Mouse (Mus musculus): ENCODE measurements around the gene Insl3. TPM values are rescaled to one million over a fixed set of nuclear protein-coding genes. Genes with fewer than 3 reads are reported as not detected.
A peak's percentile ranks its signal among the peaks of the same experiment; 100 is the strongest.

Insl3 gene
- polyA plus RNA-seq, 1 experiment = 14.5 TPM

- 72% methylated on average over 4 of the region's 4 CpGs for WGBS
- TF ChIP-seq POLR2A (IDR thresholded peaks at IDR 0.05; ENCODE audit: low read depth, low read length) (no peak), CTCF (conservative IDR thresholded peaks at IDR 0.05; ENCODE audit: insufficient read depth, insufficient read length, low read depth, low read length) (no peak)
- no peaks in the 10 kb centered on the region for H3K36me3 ChIP-seq (ENCODE audit: control insufficient read depth, insufficient read depth, low read length)
- no peak for DNase-seq
- H3K27ac ChIP-seq (ENCODE audit: insufficient read depth, low read depth, low read length) = no peak overlapping the region
- H3K27me3 ChIP-seq (replicated peaks; ENCODE audit: control insufficient read depth, insufficient read depth, low read length) = no peaks in the 10 kb centered on the region
- H3K4me3 ChIP-seq (ENCODE audit: insufficient read depth, low read depth, low read length) = no peak overlapping the region
- H3K4me1 ChIP-seq (ENCODE audit: control insufficient read depth, insufficient read depth, low read length) = no peaks in the 10 kb centered on the region
Measured at GRCm38 (mm10) chr8:71719218-71719617, 30.2 kb downstream of the Insl3 start.

GRCm38 (mm10) chr8:71719928-71720457, 31.0 kb downstream of the Insl3 start:
- 46% methylated on average over 7 of the region's 7 CpGs for WGBS
- TF ChIP-seq POLR2A (IDR thresholded peaks at IDR 0.05; ENCODE audit: low read depth, low read length) = no peak
- TF ChIP-seq CTCF (conservative IDR thresholded peaks at IDR 0.05; ENCODE audit: insufficient read depth, insufficient read length, low read depth, low read length) = no peak
- Histone ChIP-seq H3K4me1 (ENCODE audit: control insufficient read depth, insufficient read depth, low read length) (no peaks in the 10 kb centered on the region), H3K36me3 (ENCODE audit: control insufficient read depth, insufficient read depth, low read length) (no peaks in the 10 kb centered on the region), H3K27ac (ENCODE audit: insufficient read depth, low read depth, low read length) (no peak overlapping the region), H3K27me3 (replicated peaks; ENCODE audit: control insufficient read depth, insufficient read depth, low read length) (no peaks in the 10 kb centered on the region), H3K4me3 (ENCODE audit: insufficient read depth, low read depth, low read length) (no peak overlapping the region)
- no peak for DNase-seq

GRCm38 (mm10) chr8:71723047-71723551, 34.1 kb downstream of the Insl3 start:
- Histone ChIP-seq H3K4me3 (ENCODE audit: insufficient read depth, low read depth, low read length) (no peak overlapping the region), H3K4me1 (ENCODE audit: control insufficient read depth, insufficient read depth, low read length) (no peaks in the 10 kb centered on the region), H3K36me3 (ENCODE audit: control insufficient read depth, insufficient read depth, low read length) (no peaks in the 10 kb centered on the region), H3K27me3 (replicated peaks; ENCODE audit: control insufficient read depth, insufficient read depth, low read length) (no peaks in the 10 kb centered on the region), H3K27ac (ENCODE audit: insufficient read depth, low read depth, low read length) (no peak overlapping the region)
- 64% methylated on average over 14 of the region's 14 CpGs for WGBS
- no peak for DNase-seq
- TF ChIP-seq POLR2A (IDR thresholded peaks at IDR 0.05; ENCODE audit: low read depth, low read length) (no peak), CTCF (conservative IDR thresholded peaks at IDR 0.05; ENCODE audit: insufficient read depth, insufficient read length, low read depth, low read length) (no peak)

GRCm38 (mm10) chr8:71724389-71724788, 35.4 kb downstream of the Insl3 start:
- no peak overlapping the region for H3K4me3 ChIP-seq (ENCODE audit: insufficient read depth, low read depth, low read length)
- 72% methylated on average over 4 of the region's 4 CpGs for WGBS
- H3K27ac ChIP-seq (ENCODE audit: insufficient read depth, low read depth, low read length) = no peak overlapping the region
- TF ChIP-seq POLR2A (IDR thresholded peaks at IDR 0.05; ENCODE audit: low read depth, low read length) (no peak), CTCF (conservative IDR thresholded peaks at IDR 0.05; ENCODE audit: insufficient read depth, insufficient read length, low read depth, low read length) (no peak)
- DNase-seq = no peak
- no peaks in the 10 kb centered on the region for H3K4me1 ChIP-seq (ENCODE audit: control insufficient read depth, insufficient read depth, low read length)
- H3K27me3 ChIP-seq (replicated peaks; ENCODE audit: control insufficient read depth, insufficient read depth, low read length) = no peaks in the 10 kb centered on the region
- H3K36me3 ChIP-seq (ENCODE audit: control insufficient read depth, insufficient read depth, low read length) = no peaks in the 10 kb centered on the region

GRCm38 (mm10) chr8:71725122-71725924, 36.3 kb downstream of the Insl3 start, which contains the start of gene Fcho1:
Gene Fcho1, minus strand, starts transcription at chr8:71725716.
- Histone ChIP-seq H3K4me1 (ENCODE audit: control insufficient read depth, insufficient read depth, low read length) (no peaks in the 10 kb centered on the region), H3K4me3 (ENCODE audit: insufficient read depth, low read depth, low read length) (peak within 1 kb of the TSS; percentile 38), H3K36me3 (ENCODE audit: control insufficient read depth, insufficient read depth, low read length) (no peaks in the 10 kb centered on the region), H3K27ac (ENCODE audit: insufficient read depth, low read depth, low read length) (no peak within 1 kb of the TSS), H3K27me3 (replicated peaks; ENCODE audit: control insufficient read depth, insufficient read depth, low read length) (no peaks in the 10 kb centered on the region)
- DNase-seq = peak; percentile 71
- WGBS = 2% methylated on average over 44 of the region's 54 CpGs
- TF ChIP-seq POLR2A (IDR thresholded peaks at IDR 0.05; ENCODE audit: low read depth, low read length) (no peak), CTCF (conservative IDR thresholded peaks at IDR 0.05; ENCODE audit: insufficient read depth, insufficient read length, low read depth, low read length) (no peak)

- 10% methylated on average over 21 of the region's 21 CpGs for WGBS
- Histone ChIP-seq H3K27me3 (replicated peaks; ENCODE audit: control insufficient read depth, insufficient read depth, low read length) (no peaks in the 10 kb centered on the region), H3K36me3 (ENCODE audit: control insufficient read depth, insufficient read depth, low read length) (no peaks in the 10 kb centered on the region), H3K4me1 (ENCODE audit: control insufficient read depth, insufficient read depth, low read length) (no peaks in the 10 kb centered on the region), H3K4me3 (ENCODE audit: insufficient read depth, low read depth, low read length) (0 out of 2 replicates have a peak overlapping the region, but pooled peaks have one; percentile 15), H3K27ac (ENCODE audit: insufficient read depth, low read depth, low read length) (no peak overlapping the region)
- TF ChIP-seq POLR2A (IDR thresholded peaks at IDR 0.05; ENCODE audit: low read depth, low read length) = no peak
- DNase-seq = no peak
Measured at GRCm38 (mm10) chr8:71728240-71728785, 39.3 kb downstream of the Insl3 start.

All from kidney, adult 2 months (tissue).